In genomic region chr2:131056191-131056590, GRCm38 (mm10) we compare ENCODE assay signal across 8 mouse cellular contexts. TPM values are rescaled to one million over a fixed set of nuclear protein-coding genes. Genes with fewer than 3 reads are reported as not detected.
DNase-seq lines count a peak whose midpoint lies in the region; ATAC-seq and TF ChIP-seq lines count a peak whose summit lies in the region.

No protein-coding gene starts in this region.

- H3K27me3 ChIP-seq in forebrain, postnatal 0 days (ENCODE audit: insufficient read depth, low read length): peaks cover 44% of the 10 kb centered on the region
- H3K27me3 ChIP-seq in limb, embryonic 10.5 days (ENCODE audit: low read depth, poor library complexity, severe bottlenecking): peaks cover 76% of the 10 kb centered on the region
- H3K27me3 ChIP-seq in myocyte (ENCODE audit: control insufficient read depth, insufficient read depth, insufficient read length): peaks cover 43% of the 10 kb centered on the region

- ATAC-seq in frontal cortex, adult (ENCODE audit: low TSS enrichment): peak; percentile 33; the same call in 1 of the 2 replicates
- peak; percentile 61; the same call in 1 of the 2 replicates for ATAC-seq in forebrain, postnatal 0 days

- TF ChIP-seq POLR2A in myocyte (IDR thresholded peaks at IDR 0.05; ENCODE audit: insufficient read length, low read depth): no peak

- H3K4me1 ChIP-seq in forebrain, postnatal 0 days (ENCODE audit: insufficient read depth): peaks cover 6% of the 10 kb centered on the region; the same call in 1 of the 2 replicates
- H3K4me1 ChIP-seq in limb, embryonic 10.5 days: peaks cover 55% of the 10 kb centered on the region

- 2% methylated on average over 10 of the region's 10 CpGs for WGBS in forebrain, postnatal 0 days
- 5% methylated on average over 10 of the region's 10 CpGs for WGBS in limb, embryonic 10.5 days

- H3K4me3 ChIP-seq in forebrain, postnatal 0 days (ENCODE audit: low read depth, low read length): no peak overlapping the region
- peak overlapping the region; percentile 49; the same call in 1 of the 2 replicates for H3K4me3 ChIP-seq in limb, embryonic 10.5 days
- no peak overlapping the region for H3K4me3 ChIP-seq in myocyte

- H3K36me3 ChIP-seq in forebrain, postnatal 0 days (ENCODE audit: insufficient read depth): no peaks in the 10 kb centered on the region
- H3K36me3 ChIP-seq in limb, embryonic 10.5 days: no peaks in the 10 kb centered on the region
- H3K36me3 ChIP-seq in myocyte (ENCODE audit: control insufficient read depth, insufficient read depth): no peaks in the 10 kb centered on the region

- intact Hi-C loops in left cerebral cortex, postnatal 36 days (cut with DNase I): no loop called here

- no peak overlapping the region for H3K27ac ChIP-seq in forebrain, postnatal 0 days (ENCODE audit: low read depth, low read length)
- H3K27ac ChIP-seq in limb, embryonic 10.5 days: no peak overlapping the region

- H3K79me2 ChIP-seq in myocyte (ENCODE audit: control insufficient read depth, insufficient read depth): no peaks in the 10 kb centered on the region

- no peak overlapping the region for H3K4me2 ChIP-seq in forebrain, postnatal 0 days (ENCODE audit: low read depth)
- peak overlapping the region; percentile 64 for H3K4me2 ChIP-seq in myocyte (ENCODE audit: low read depth)

- no peak overlapping the region for H3ac ChIP-seq in myocyte (ENCODE audit: control insufficient read depth, insufficient read length)

- no peaks in the 10 kb centered on the region for H3K9me3 ChIP-seq in forebrain, postnatal 0 days (ENCODE audit: low read length)
- H3K9me3 ChIP-seq in limb, embryonic 10.5 days (replicated peaks): no peaks in the 10 kb centered on the region

- H3K9ac ChIP-seq in forebrain, postnatal 0 days: no peak overlapping the region

- no peak for DNase-seq in frontal cortex, postnatal 14 days (ENCODE audit: low spot score in 2 of 2)
- DNase-seq in MN1 (ENCODE audit: low spot score): peak; percentile 61
- no peak for DNase-seq in forebrain, postnatal 0 days
- peak; percentile 57 for DNase-seq in limb, embryonic 10.5 days (ENCODE audit: low spot score)
- DNase-seq in left cerebral cortex, postnatal 36 days (ENCODE audit: low spot score in 2 of 2): no peak
- no peak for DNase-seq in ovary, postnatal 10 days (ENCODE audit: low spot score)

- TF ChIP-seq CTCF in forebrain, postnatal 0 days (IDR thresholded peaks at IDR 0.05; ENCODE audit: low read depth): peak; percentile 72

TF ChIP-seq in myocyte, 11 proteins besides CTCF, POLR2A, EP300 and RAD21:
- no peak for TF ChIP-seq MAX (IDR thresholded peaks at IDR 0.05; ENCODE audit: low read depth)
- TF ChIP-seq MYOG (IDR thresholded peaks at IDR 0.05; ENCODE audit: control insufficient read depth in 1 of 3, insufficient read depth in 1 of 3, insufficient read length in 2 of 3, low read depth in 2 of 3): no peak
- TF ChIP-seq REST (IDR thresholded peaks at IDR 0.05; ENCODE audit: insufficient read depth, insufficient read length): no peak
- no peak for TF ChIP-seq SRF (IDR thresholded peaks at IDR 0.05; ENCODE audit: control insufficient read depth, insufficient read length, low read depth)
- no peak for TF ChIP-seq TCF12 (IDR thresholded peaks at IDR 0.05; ENCODE audit: insufficient read depth, poor library complexity, severe bottlenecking)
- TF ChIP-seq MYOD1 (IDR thresholded peaks at IDR 0.05; ENCODE audit: control insufficient read depth in 1 of 3, insufficient read length in 2 of 3, low read depth in 2 of 3): no peak
TF ChIP-seq in myocyte: peak in this region for 0.

RNA-seq across cellular contexts. Expression of gene Adam33, which starts 7.4 kb away (rescaled TPM):
- total RNA-seq in forebrain, postnatal 0 days (2014; rRNA removed): 0.77 and 3.1 TPM in 2 replicates
- 0.82 and 0.85 TPM in 2 replicates for polyA plus RNA-seq in forebrain, postnatal 0 days (2015; fragmentation: Nextera tagmentation; extraction: Ambion mirVana)
- polyA plus RNA-seq in limb, embryonic 10.5 days (2016; fragmentation: Nextera tagmentation; extraction: Ambion mirVana): 0.38 and 0.48 TPM in 2 replicates
- 0.02 TPM for polyA plus RNA-seq in myocyte (2012; fragmentation: generic; extraction: Trizol)
- total RNA-seq in left cerebral cortex, postnatal 36 days (2021): 1 to 10 TPM; 4.9 to 9.0 TPM

RNA-seq across cellular contexts. Expression of gene Gfra4, which starts 13.3 kb away (rescaled TPM):
- total RNA-seq in forebrain, postnatal 0 days (2014; rRNA removed): 39.8 and 52.0 TPM in 2 replicates
- 53.7 and 61.9 TPM in 2 replicates for polyA plus RNA-seq in forebrain, postnatal 0 days (2015; fragmentation: Nextera tagmentation; extraction: Ambion mirVana)
- 7.1 and 10.1 TPM in 2 replicates for polyA plus RNA-seq in limb, embryonic 10.5 days (2016; fragmentation: Nextera tagmentation; extraction: Ambion mirVana)
- 2.2 TPM for polyA plus RNA-seq in myocyte (2012; fragmentation: generic; extraction: Trizol)
- 10 to 100 TPM; 53.5 to 65.7 TPM for total RNA-seq in left cerebral cortex, postnatal 36 days (2021)

RNA-seq across cellular contexts. Expression of gene Siglec1, which starts 30.4 kb away (rescaled TPM):
- 0.62 and 1.7 TPM in 2 replicates for total RNA-seq in forebrain, postnatal 0 days (2014; rRNA removed)
- polyA plus RNA-seq in forebrain, postnatal 0 days (2015; fragmentation: Nextera tagmentation; extraction: Ambion mirVana): 0.18 and 0.19 TPM in 2 replicates
- polyA plus RNA-seq in limb, embryonic 10.5 days (2016; fragmentation: Nextera tagmentation; extraction: Ambion mirVana): 0.09 and 0.10 TPM in 2 replicates
- polyA plus RNA-seq in myocyte (2012; fragmentation: generic; extraction: Trizol): not detected
- under 1 TPM; 0.32 to 0.75 TPM for total RNA-seq in left cerebral cortex, postnatal 36 days (2021)

Comparison
In these comparisons a context has a peak if more than half of its experiments do, and no peak if none do; other contexts are left out.
1. DNase-seq: peak in MN1 (single experiment) and limb, embryonic 10.5 days (single experiment); none in frontal cortex, postnatal 14 days (0 of 2), forebrain, postnatal 0 days (single experiment), left cerebral cortex, postnatal 36 days (0 of 2) and ovary, postnatal 10 days (single experiment).